Mouse (Mus musculus): ENCODE data around the gene Zfyve9. TPM values are rescaled to one million over a fixed set of nuclear protein-coding genes. Genes with fewer than 3 reads are reported as not detected.

Gene Zfyve9
- total and polyA plus RNA-seq, 3 experiments = 0.16 TPM; not detected in 2

DNA sequence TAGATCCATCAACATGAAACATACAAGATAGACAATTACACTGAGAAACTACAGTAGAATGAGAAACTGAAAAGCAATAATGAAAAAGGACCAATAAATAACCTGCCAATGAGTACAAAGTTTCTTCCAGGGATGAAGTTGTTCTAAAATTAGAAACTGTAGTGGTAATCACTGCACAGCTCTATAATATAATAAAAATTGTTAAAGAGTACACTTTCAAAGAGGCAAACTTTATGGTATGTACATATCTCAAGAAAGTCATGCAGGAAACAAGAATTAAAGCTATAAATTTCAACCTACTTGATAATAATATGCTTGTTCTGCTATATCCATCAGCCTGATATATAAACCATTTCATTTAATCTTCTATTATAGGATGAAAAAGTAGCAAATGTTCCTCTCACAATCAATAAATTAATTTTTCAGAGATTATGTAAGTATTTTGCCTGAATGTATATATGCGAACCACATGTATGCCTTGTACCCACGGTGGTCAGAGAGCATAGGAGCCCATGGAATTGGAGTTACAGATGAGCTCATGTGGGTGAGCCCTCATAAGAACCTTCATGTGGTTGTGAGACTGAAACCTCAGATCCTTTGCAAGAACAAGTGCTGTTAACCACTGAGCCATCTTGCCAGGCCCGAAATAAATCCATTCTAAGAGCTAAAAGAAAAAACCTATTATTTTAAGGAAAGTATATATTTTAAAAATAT lies 34.3 kb downstream of the Zfyve9 start:
- ATAC-seq (ENCODE audit: extremely low read depth, insufficient number of reproducible peaks, low FRiP score, poor library complexity, severe bottlenecking) (no peak), DNase-seq (ENCODE audit: low spot score) (no peak)
- no peak overlapping the region for H3K4me3 ChIP-seq (ENCODE audit: low read depth, low read length)
- H3K9me3 ChIP-seq (replicated peaks) = no peaks in the 10 kb centered on the region
- no peaks in the 10 kb centered on the region for H3K4me1 ChIP-seq (ENCODE audit: insufficient read depth, low read depth, low read length)
- no peak for TF ChIP-seq GATA1 (IDR thresholded peaks at IDR 0.05; ENCODE audit: borderline replicate concordance, low read length)
- TF ChIP-seq GATA2 (IDR thresholded peaks at IDR 0.05; ENCODE audit: borderline replicate concordance, low read depth, low read length) = no peak
- TF ChIP-seq POLR2AphosphoS5 (IDR thresholded peaks at IDR 0.05; ENCODE audit: insufficient replicate concordance, low read depth, low read length) = no peak
- no peak for TF ChIP-seq TAL1 (conservative IDR thresholded peaks at IDR 0.05; ENCODE audit: low read depth, low read length)
- TF ChIP-seq CTCF (IDR thresholded peaks at IDR 0.05; ENCODE audit: low read depth, low read length) = no peak
- no peaks in the 10 kb centered on the region for H3K36me3 ChIP-seq (replicated peaks)
- peaks cover 7% of the 10 kb centered on the region for H3K27me3 ChIP-seq (ENCODE audit: insufficient read depth, low read length)

DNA sequence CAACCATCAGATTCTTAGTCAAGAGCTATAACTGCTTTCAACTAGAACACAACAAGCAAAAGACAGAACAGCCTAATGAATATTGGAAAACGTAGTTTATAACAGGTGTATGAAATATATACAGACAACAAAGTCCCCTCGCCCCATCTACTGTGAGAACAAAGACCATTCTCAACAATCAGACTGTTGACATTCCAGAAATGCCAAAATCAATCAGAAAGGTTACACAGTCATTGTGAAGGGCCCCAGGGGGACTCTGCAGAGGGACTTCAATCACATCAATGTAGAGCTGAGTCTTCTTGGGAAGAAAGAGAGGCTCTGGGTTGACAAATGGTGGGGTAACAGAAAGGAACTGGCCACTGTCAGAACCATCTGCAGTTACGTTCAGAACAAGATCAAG lies 49.0 kb downstream of the Zfyve9 start:
- H3K27me3 ChIP-seq (ENCODE audit: insufficient read depth, low read length) = peaks cover 6% of the 10 kb centered on the region; the same call in 1 of the 2 replicates
- no peaks in the 10 kb centered on the region for H3K9me3 ChIP-seq (replicated peaks)
- H3K4me1 ChIP-seq (ENCODE audit: insufficient read depth, low read depth, low read length) = no peaks in the 10 kb centered on the region
- H3K4me3 ChIP-seq (ENCODE audit: low read depth, low read length) = no peak overlapping the region
- no peak for ATAC-seq (ENCODE audit: extremely low read depth, insufficient number of reproducible peaks, low FRiP score, poor library complexity, severe bottlenecking)
- no peak for TF ChIP-seq CTCF (IDR thresholded peaks at IDR 0.05; ENCODE audit: low read depth, low read length)
- no peak for TF ChIP-seq TAL1 (conservative IDR thresholded peaks at IDR 0.05; ENCODE audit: low read depth, low read length)
- TF ChIP-seq GATA2 (IDR thresholded peaks at IDR 0.05; ENCODE audit: borderline replicate concordance, low read depth, low read length) = no peak
- TF ChIP-seq POLR2AphosphoS5 (IDR thresholded peaks at IDR 0.05; ENCODE audit: insufficient replicate concordance, low read depth, low read length) = no peak
- no peak for TF ChIP-seq GATA1 (IDR thresholded peaks at IDR 0.05; ENCODE audit: borderline replicate concordance, low read length)
- no peaks in the 10 kb centered on the region for H3K36me3 ChIP-seq (replicated peaks)
- DNase-seq (ENCODE audit: low spot score) = no peak

- TF ChIP-seq GATA2 (IDR thresholded peaks at IDR 0.05; ENCODE audit: borderline replicate concordance, low read depth, low read length) (no peak), CTCF (IDR thresholded peaks at IDR 0.05; ENCODE audit: low read depth, low read length) (no peak), GATA1 (IDR thresholded peaks at IDR 0.05; ENCODE audit: borderline replicate concordance, low read length) (no peak), TAL1 (conservative IDR thresholded peaks at IDR 0.05; ENCODE audit: low read depth, low read length) (no peak), POLR2AphosphoS5 (IDR thresholded peaks at IDR 0.05; ENCODE audit: insufficient replicate concordance, low read depth, low read length) (no peak)
- Histone ChIP-seq H3K4me3 (ENCODE audit: low read depth, low read length) (no peak overlapping the region), H3K9me3 (replicated peaks) (no peaks in the 10 kb centered on the region), H3K27me3 (ENCODE audit: insufficient read depth, low read length) (peaks cover 8% of the 10 kb centered on the region; the same call in 1 of the 2 replicates), H3K4me1 (ENCODE audit: insufficient read depth, low read depth, low read length) (no peaks in the 10 kb centered on the region), H3K36me3 (replicated peaks) (no peaks in the 10 kb centered on the region)
- DNase-seq (ENCODE audit: low spot score) (no peak), ATAC-seq (ENCODE audit: extremely low read depth, insufficient number of reproducible peaks, low FRiP score, poor library complexity, severe bottlenecking) (no peak)
Measured at GRCm38 (mm10) chr4:108730450-108730849, 50.1 kb downstream of the Zfyve9 start.

DNA sequence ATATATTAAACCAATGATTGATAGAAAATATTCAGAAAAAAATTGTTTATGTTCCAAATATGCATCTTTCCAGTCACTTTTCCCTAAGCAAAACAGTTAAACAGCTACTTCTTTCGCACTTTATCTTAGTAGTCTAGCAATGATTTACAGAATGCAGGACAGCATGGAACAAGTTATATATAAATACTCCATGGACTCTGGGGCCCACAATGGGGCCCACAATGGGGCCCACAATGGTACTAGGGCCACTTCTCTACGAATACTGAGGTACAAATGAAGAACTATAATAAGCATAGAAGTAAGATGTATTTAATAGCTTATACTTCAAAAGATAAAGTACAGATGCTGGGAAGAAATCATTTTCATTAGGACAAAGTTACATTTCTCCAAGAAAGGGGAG lies 56.5 kb downstream of the Zfyve9 start:
- TF ChIP-seq CTCF (IDR thresholded peaks at IDR 0.05; ENCODE audit: low read depth, low read length) (no peak), POLR2AphosphoS5 (IDR thresholded peaks at IDR 0.05; ENCODE audit: insufficient replicate concordance, low read depth, low read length) (no peak), TAL1 (conservative IDR thresholded peaks at IDR 0.05; ENCODE audit: low read depth, low read length) (no peak), GATA1 (IDR thresholded peaks at IDR 0.05; ENCODE audit: borderline replicate concordance, low read length) (no peak), GATA2 (IDR thresholded peaks at IDR 0.05; ENCODE audit: borderline replicate concordance, low read depth, low read length) (no peak)
- ATAC-seq (ENCODE audit: extremely low read depth, insufficient number of reproducible peaks, low FRiP score, poor library complexity, severe bottlenecking) (no peak), DNase-seq (ENCODE audit: low spot score) (no peak)
- Histone ChIP-seq H3K4me1 (ENCODE audit: insufficient read depth, low read depth, low read length) (no peaks in the 10 kb centered on the region), H3K9me3 (replicated peaks) (no peaks in the 10 kb centered on the region), H3K4me3 (ENCODE audit: low read depth, low read length) (no peak overlapping the region), H3K36me3 (replicated peaks) (no peaks in the 10 kb centered on the region), H3K27me3 (ENCODE audit: insufficient read depth, low read length) (peaks cover 13% of the 10 kb centered on the region)

GRCm38 (mm10) chr4:108721245-108721784 lies 59.3 kb downstream of the Zfyve9 start:
- Histone ChIP-seq H3K4me3 (ENCODE audit: low read depth, low read length) (no peak overlapping the region), H3K4me1 (ENCODE audit: insufficient read depth, low read depth, low read length) (no peaks in the 10 kb centered on the region), H3K9me3 (replicated peaks) (no peaks in the 10 kb centered on the region), H3K27me3 (ENCODE audit: insufficient read depth, low read length) (peaks cover 7% of the 10 kb centered on the region; the same call in 1 of the 2 replicates), H3K36me3 (replicated peaks) (no peaks in the 10 kb centered on the region)
- ATAC-seq (ENCODE audit: extremely low read depth, insufficient number of reproducible peaks, low FRiP score, poor library complexity, severe bottlenecking) (no peak), DNase-seq (ENCODE audit: low spot score) (no peak)
- TF ChIP-seq POLR2AphosphoS5 (IDR thresholded peaks at IDR 0.05; ENCODE audit: insufficient replicate concordance, low read depth, low read length) (no peak), CTCF (IDR thresholded peaks at IDR 0.05; ENCODE audit: low read depth, low read length) (no peak), GATA1 (IDR thresholded peaks at IDR 0.05; ENCODE audit: borderline replicate concordance, low read length) (no peak), TAL1 (conservative IDR thresholded peaks at IDR 0.05; ENCODE audit: low read depth, low read length) (no peak), GATA2 (IDR thresholded peaks at IDR 0.05; ENCODE audit: borderline replicate concordance, low read depth, low read length) (no peak)

DNA sequence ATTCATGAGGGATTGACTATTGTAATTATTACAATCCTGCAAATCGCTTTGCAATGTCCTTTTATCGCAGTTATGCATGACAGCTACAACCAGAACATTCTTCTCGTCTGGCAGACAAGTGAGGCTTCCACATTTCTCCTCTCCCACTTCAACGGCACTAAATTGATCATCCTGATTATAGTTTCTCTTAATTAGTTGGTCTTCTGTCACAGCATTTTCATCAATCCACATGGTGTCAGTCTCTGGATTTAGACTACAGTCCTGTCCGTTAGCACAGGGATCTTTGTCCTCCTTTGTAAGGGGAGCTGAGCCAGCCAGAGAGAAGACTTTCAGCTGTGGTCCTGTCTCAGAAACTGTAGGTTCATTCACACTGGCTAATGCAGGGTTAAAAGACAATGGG lies 61.2 kb downstream of the Zfyve9 start, which contains the start of gene 3110021N24Rik:
Gene 3110021N24Rik, plus strand, starts transcription at position 301 of the 400 bp plus-strand sequence.
- TF ChIP-seq GATA1 (IDR thresholded peaks at IDR 0.05; ENCODE audit: borderline replicate concordance, low read length) (no peak), TAL1 (conservative IDR thresholded peaks at IDR 0.05; ENCODE audit: low read depth, low read length) (no peak), CTCF (IDR thresholded peaks at IDR 0.05; ENCODE audit: low read depth, low read length) (no peak), GATA2 (IDR thresholded peaks at IDR 0.05; ENCODE audit: borderline replicate concordance, low read depth, low read length) (no peak), POLR2AphosphoS5 (IDR thresholded peaks at IDR 0.05; ENCODE audit: insufficient replicate concordance, low read depth, low read length) (no peak)
- H3K9me3 ChIP-seq (replicated peaks) = no peaks in the 10 kb centered on the region
- no peaks in the 10 kb centered on the region for H3K4me1 ChIP-seq (ENCODE audit: insufficient read depth, low read depth, low read length)
- peaks cover 3% of the 10 kb centered on the region; the same call in 1 of the 2 replicates for H3K27me3 ChIP-seq (ENCODE audit: insufficient read depth, low read length)
- no peaks in the 10 kb centered on the region for H3K36me3 ChIP-seq (replicated peaks)
- H3K4me3 ChIP-seq (ENCODE audit: low read depth, low read length) = no peak within 1 kb of the TSS
- DNase-seq (ENCODE audit: low spot score) (no peak), ATAC-seq (ENCODE audit: extremely low read depth, insufficient number of reproducible peaks, low FRiP score, poor library complexity, severe bottlenecking) (no peak)
